Mouse (Mus musculus) colon, adult 2 months (tissue): ENCODE results near the gene Ube2d3. TPM values are rescaled to one million over a fixed set of nuclear protein-coding genes. Genes with fewer than 3 reads are reported as not detected.

Source experiments
- polyA plus RNA-seq: library from polyadenylated mRNA; depleted of rRNA; stranded (reverse); fragments of >200 nt; gene quantifications from 2 replicates; pipeline ENCODE4 v1.2.3, GENCODE M21; 2012; rRNA removed

Gene Ube2d3
- polyA plus RNA-seq, result 233 TPM in 2 replicates

GRCm38 (mm10) chr3:135437758-135438495, at the start of gene Ube2d3:
Ube2d3 (plus strand) TSS chr3:135438149.

DNA sequence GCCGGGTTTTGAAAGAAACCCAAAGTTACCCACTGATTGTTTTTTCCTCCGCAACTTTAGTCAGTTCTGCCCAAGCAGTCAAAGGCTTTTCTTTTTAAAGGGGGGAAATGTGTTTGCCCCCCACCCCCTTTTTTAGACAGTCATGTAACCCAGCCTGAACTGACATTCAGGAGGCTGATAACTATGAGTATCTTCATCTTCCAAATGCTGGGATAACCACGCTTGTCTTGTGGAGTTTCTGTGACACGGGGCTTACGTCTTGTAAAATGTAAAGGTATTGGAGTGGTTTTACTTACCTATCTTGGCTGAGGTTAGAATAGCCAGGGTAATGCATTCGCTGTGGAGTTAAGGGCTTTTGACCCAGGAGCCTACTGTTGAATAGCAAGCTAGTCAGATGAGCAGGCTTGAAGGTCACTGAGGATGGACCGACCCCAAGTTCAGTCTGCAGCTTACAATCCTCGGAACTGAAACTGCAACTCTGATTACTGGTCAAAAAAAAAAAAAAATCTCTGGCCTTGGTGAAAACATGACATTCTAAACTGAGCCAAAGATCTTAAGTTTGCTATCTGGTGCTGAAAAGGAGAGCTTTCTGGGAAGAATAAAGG, 14.2 kb upstream of the Ube2d3 start, which contains the start of gene Cisd2:
Gene Cisd2 (minus strand): TSS at position 318 of the 605 bp plus-strand sequence.

GRCm38 (mm10) chr3:135485128-135485899, 47.4 kb downstream of the Ube2d3 start, which contains the start of gene Manba:
Manba (plus strand) TSS chr3:135485611.

Other genes with a start within 250 kb of the Ube2d3 start
- gene Cenpe, start 225.6 kb upstream of the Ube2d3 start, polyA plus RNA-seq, result 1.9 and 2.7 TPM in 2 replicates
- 0.75 and 0.80 TPM in 2 replicates for gene Bdh2, start 156.9 kb upstream of the Ube2d3 start, polyA plus RNA-seq
- 0.06 and 0.10 TPM in 2 replicates for gene Slc9b2, start 130.4 kb upstream of the Ube2d3 start, polyA plus RNA-seq
- not detected in 2 replicates for gene Slc9b1, start 90.1 kb upstream of the Ube2d3 start, polyA plus RNA-seq
- 34.9 and 36.9 TPM in 2 replicates for gene Cisd2, start 14.2 kb upstream of the Ube2d3 start, polyA plus RNA-seq
- gene Manba, start 47.5 kb downstream of the Ube2d3 start, polyA plus RNA-seq, result 6.7 and 7.2 TPM in 2 replicates